Mouse (Mus musculus): ENCODE measurements around the gene Irgm2. TPM values are rescaled to one million over a fixed set of nuclear protein-coding genes. Genes with fewer than 3 reads are reported as not detected.
"Not testable (repeated sequence)": the region's sequence is repeated elsewhere in the genome, so short reads cannot be mapped to it uniquely, and the experiment has no call there.

Irgm2 gene
- polyA plus RNA-seq, 1 experiment from 2014 or later: 2.6 TPM

DNA sequence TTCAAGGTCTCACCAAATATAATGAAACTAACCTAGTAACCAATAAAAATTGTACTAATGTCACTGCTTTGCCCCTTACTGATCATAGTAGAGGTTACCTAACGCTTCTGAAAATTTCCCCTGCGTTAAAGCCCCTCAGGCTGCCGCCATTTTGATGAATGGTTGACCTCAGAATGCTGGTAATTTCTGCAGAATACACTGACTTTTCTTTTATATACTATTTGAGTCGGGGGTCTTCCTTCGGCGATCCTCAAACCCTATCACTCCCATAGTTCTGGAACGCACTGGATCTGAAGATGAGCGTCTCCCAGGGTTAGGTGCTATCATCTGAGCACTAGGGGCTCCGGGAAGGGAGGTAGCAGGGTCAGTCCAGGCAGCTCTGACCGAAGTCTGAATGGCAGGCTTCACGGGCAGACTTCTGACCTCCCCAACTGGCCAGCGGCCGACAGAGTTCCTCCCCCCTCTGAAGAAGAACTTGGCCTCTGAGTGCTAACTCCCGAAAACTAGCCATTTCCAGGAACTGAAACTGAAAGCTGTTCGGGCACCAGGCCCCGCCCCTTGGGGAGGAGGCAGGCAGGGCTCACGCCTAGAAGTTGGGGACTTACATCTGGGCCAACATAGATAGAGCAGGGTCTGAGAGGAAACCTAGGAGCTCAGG lies 15.1 kb downstream of the Irgm2 start:
- Histone ChIP-seq H3K4me3 (peak overlapping the region; percentile 41), H3K9me3 (no peaks in the 10 kb centered on the region), H3K4me2 (peak overlapping the region; percentile 43), H3K4me1 (peaks cover 7% of the 10 kb centered on the region; the same call in 1 of the 2 replicates), H3K27ac (no peak overlapping the region), H3K9ac (no peak overlapping the region), H3K27me3 (no peaks in the 10 kb centered on the region), H3K36me3 (no peaks in the 10 kb centered on the region)
- 33% methylated on average over 15 of the region's 17 CpGs for WGBS
- peak; percentile 57; the same call in 1 of the 2 replicates for ATAC-seq (ENCODE audit: insufficient number of reproducible peaks, low FRiP score, low TSS enrichment, low read depth)

- H3K27ac ChIP-seq; H3K9ac ChIP-seq; H3K36me3 ChIP-seq; H3K9me3 ChIP-seq; ATAC-seq (ENCODE audit: insufficient number of reproducible peaks, low FRiP score, low TSS enrichment, low read depth); H3K4me1 ChIP-seq; H3K27me3 ChIP-seq: not testable (repeated sequence)
- Histone ChIP-seq H3K4me3 (peak overlapping the region; percentile 41), H3K4me2 (peak overlapping the region; percentile 43)
- 11% methylated on average over 2 of the region's 3 CpGs for WGBS
These were observed 15.6 kb downstream of the Irgm2 start for GRCm38 (mm10) chr11:58215049-58215430.

DNA sequence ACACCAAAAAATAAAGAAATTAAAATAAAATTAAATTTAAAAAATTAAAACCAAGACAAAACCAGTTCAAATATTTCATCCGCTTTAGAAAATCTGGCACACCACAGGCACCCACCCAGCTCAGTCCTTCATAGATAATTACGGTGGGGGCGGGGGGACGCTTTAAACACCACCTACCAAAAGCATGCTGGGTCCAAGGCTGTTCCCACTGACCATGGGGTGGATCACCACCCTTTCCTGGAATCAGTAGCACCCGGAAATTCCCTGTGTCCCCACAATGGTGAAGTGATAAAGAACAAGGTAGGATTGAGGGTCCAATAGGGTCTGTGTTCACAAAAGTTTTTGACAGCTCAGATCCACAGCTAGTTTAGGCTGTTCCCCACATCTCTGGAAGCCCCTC lies 16.4 kb downstream of the Irgm2 start:
- no peak overlapping the region for H3K4me3 ChIP-seq
- no peak for ATAC-seq (ENCODE audit: insufficient number of reproducible peaks, low FRiP score, low TSS enrichment, low read depth)

DNA sequence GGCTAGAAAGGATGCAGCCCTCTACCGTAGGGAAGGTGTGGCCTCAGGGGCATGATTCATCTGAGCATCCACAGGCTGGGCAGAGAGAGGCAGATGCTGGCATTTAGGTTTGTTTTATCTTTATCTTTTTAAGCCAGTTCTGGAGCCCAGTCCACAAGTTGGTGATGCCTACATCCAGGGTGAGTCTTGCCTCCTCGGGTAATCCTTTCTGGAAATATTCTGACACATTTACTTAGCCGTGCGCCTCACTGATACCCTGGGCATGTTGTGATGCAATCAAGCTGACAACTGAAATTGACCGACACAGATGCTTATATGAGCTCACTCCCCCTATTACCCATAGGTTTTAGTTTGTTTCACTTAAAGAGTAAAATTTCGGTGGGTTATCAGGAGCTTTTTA lies 17.4 kb downstream of the Irgm2 start:
- Histone ChIP-seq H3K9ac (no peak overlapping the region), H3K27me3 (no peaks in the 10 kb centered on the region), H3K36me3 (no peaks in the 10 kb centered on the region), H3K9me3 (no peaks in the 10 kb centered on the region), H3K4me1 (no peaks in the 10 kb centered on the region), H3K4me3 (no peak overlapping the region), H3K4me2 (no peak overlapping the region), H3K27ac (no peak overlapping the region)
- no peak for ATAC-seq (ENCODE audit: insufficient number of reproducible peaks, low FRiP score, low TSS enrichment, low read depth)
- 82% methylated on average over 6 of the region's 6 CpGs for WGBS

More for the DNA sequence above, 16.4 kb downstream of the Irgm2 start:
- Histone ChIP-seq H3K4me2 (no peak overlapping the region), H3K27me3 (no peaks in the 10 kb centered on the region), H3K9ac (no peak overlapping the region), H3K4me1 (peaks cover 7% of the 10 kb centered on the region; the same call in 1 of the 2 replicates), H3K9me3 (no peaks in the 10 kb centered on the region), H3K27ac (no peak overlapping the region), H3K36me3 (no peaks in the 10 kb centered on the region)
- 73% methylated on average over 5 of the region's 5 CpGs for WGBS

DNA sequence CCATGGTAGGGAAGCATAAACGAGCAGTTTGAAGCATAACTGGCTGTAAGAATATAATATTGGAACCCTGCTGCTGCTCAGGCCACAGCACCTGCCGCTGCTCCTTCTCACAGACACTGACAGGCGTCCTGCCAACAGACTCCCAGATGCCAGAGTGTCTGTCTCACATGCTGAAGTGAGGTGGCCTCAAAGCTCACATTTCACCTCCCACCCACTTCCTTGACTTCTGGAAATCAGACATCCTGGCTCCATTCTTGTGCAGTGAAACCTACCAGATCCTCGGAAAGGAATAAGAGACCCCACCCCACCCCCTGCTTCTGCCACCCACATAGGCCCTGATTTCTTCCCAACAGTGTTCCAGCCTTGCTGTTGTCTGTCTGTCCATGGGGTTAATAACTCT lies 24.3 kb downstream of the Irgm2 start:
- no peaks in the 10 kb centered on the region for H3K27me3 ChIP-seq
- no peak for ATAC-seq (ENCODE audit: insufficient number of reproducible peaks, low FRiP score, low TSS enrichment, low read depth)
- H3K4me3 ChIP-seq: no peak overlapping the region
- H3K27ac ChIP-seq: no peak overlapping the region
- H3K9me3 ChIP-seq: no peaks in the 10 kb centered on the region
- 26% methylated on average over 4 of the region's 4 CpGs for WGBS
- H3K4me1 ChIP-seq: no peaks in the 10 kb centered on the region
- no peak overlapping the region for H3K4me2 ChIP-seq
- H3K9ac ChIP-seq: no peak overlapping the region
- H3K36me3 ChIP-seq: no peaks in the 10 kb centered on the region

DNA sequence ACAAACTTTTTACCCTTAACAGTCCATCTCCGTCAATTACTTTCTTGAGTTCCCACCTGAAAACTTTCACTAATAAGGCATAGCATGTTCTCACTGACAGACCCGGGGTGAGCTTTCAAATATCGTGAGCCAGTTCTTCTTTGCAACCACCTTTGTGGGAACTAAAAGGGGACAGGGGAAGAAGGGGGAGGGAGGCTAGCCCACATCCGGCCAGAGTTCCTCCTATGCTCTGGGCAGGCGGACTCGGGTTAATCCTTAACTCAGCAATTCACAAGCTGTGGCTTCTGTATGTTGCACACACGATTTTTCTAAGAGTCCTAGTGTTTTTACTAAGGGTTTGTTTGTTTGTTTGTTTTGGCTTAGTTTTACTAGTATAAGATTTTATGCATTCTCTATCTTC lies 24.9 kb downstream of the Irgm2 start:
- WGBS: 57% methylated on average over 7 of the region's 7 CpGs
- H3K9me3 ChIP-seq: no peaks in the 10 kb centered on the region
- no peak for ATAC-seq (ENCODE audit: insufficient number of reproducible peaks, low FRiP score, low TSS enrichment, low read depth)
- no peak overlapping the region for H3K4me3 ChIP-seq
- H3K36me3 ChIP-seq: no peaks in the 10 kb centered on the region
- H3K4me2 ChIP-seq: no peak overlapping the region
- no peaks in the 10 kb centered on the region for H3K4me1 ChIP-seq
- H3K9ac ChIP-seq: no peak overlapping the region
- H3K27ac ChIP-seq: no peak overlapping the region
- H3K27me3 ChIP-seq: no peaks in the 10 kb centered on the region

- H3K27me3 ChIP-seq; H3K9me3 ChIP-seq; H3K27ac ChIP-seq; H3K4me3 ChIP-seq; H3K9ac ChIP-seq; H3K4me1 ChIP-seq; H3K4me2 ChIP-seq; ATAC-seq (ENCODE audit: insufficient number of reproducible peaks, low FRiP score, low TSS enrichment, low read depth); H3K36me3 ChIP-seq: not testable (repeated sequence)
- 61% methylated on average over 2 of the region's 2 CpGs for WGBS
These were observed 25.5 kb downstream of the Irgm2 start for GRCm38 (mm10) chr11:58224872-58225271.

- no peak overlapping the region for H3K27ac ChIP-seq
- ATAC-seq (ENCODE audit: insufficient number of reproducible peaks, low FRiP score, low TSS enrichment, low read depth): no peak
- no peak overlapping the region for H3K4me3 ChIP-seq
- no peaks in the 10 kb centered on the region for H3K27me3 ChIP-seq
- H3K9me3 ChIP-seq: no peaks in the 10 kb centered on the region
- H3K4me2 ChIP-seq: no peak overlapping the region
- H3K36me3 ChIP-seq: no peaks in the 10 kb centered on the region
- no peak overlapping the region for H3K9ac ChIP-seq
- no peaks in the 10 kb centered on the region for H3K4me1 ChIP-seq
- WGBS: 12% methylated on average over 5 of the region's 5 CpGs
These were observed 26.2 kb downstream of the Irgm2 start for GRCm38 (mm10) chr11:58225655-58226054.

DNA sequence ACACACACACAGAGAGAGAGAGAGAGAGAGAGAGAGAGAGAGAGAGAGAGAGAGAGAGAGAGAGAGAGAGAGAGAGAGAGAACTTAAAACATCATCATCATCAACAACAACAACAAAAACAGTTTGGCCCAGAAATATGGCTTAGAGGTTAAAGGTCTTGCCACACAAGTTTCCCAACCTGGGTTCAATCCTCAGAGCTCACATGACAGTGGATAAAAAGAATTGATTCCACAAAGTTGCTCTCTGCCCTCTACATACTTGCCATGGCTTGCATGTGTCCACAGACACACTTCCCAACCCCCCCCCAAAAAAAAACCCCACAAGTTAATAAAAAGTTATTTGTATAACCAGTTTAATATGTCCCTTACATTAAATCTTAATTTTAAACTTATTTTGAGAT lies 27.0 kb downstream of the Irgm2 start:
- ATAC-seq (ENCODE audit: insufficient number of reproducible peaks, low FRiP score, low TSS enrichment, low read depth): no peak
- H3K36me3 ChIP-seq: no peaks in the 10 kb centered on the region
- H3K27ac ChIP-seq: no peak overlapping the region

GRCm38 (mm10) chr11:58228021-58228420 lies 28.6 kb downstream of the Irgm2 start:
- 71% methylated on average over 2 of the region's 2 CpGs for WGBS
- not testable (repeated sequence) for ATAC-seq (ENCODE audit: insufficient number of reproducible peaks, low FRiP score, low TSS enrichment, low read depth)

More for the DNA sequence above, 27.0 kb downstream of the Irgm2 start:
- H3K9ac ChIP-seq: no peak overlapping the region
- H3K4me2 ChIP-seq: no peak overlapping the region
- H3K27me3 ChIP-seq: no peaks in the 10 kb centered on the region
- no peaks in the 10 kb centered on the region for H3K4me1 ChIP-seq
- no peak overlapping the region for H3K4me3 ChIP-seq
- H3K9me3 ChIP-seq: no peaks in the 10 kb centered on the region

GRCm38 (mm10) chr11:58230396-58230910 lies 31.0 kb downstream of the Irgm2 start:
- Histone ChIP-seq H3K36me3 (no peaks in the 10 kb centered on the region), H3K4me2 (no peak overlapping the region), H3K4me1 (no peaks in the 10 kb centered on the region), H3K27me3 (no peaks in the 10 kb centered on the region), H3K27ac (no peak overlapping the region), H3K4me3 (no peak overlapping the region), H3K9ac (no peak overlapping the region), H3K9me3 (no peaks in the 10 kb centered on the region)
- no peak for ATAC-seq (ENCODE audit: insufficient number of reproducible peaks, low FRiP score, low TSS enrichment, low read depth)
- 50% methylated on average over 16 of the region's 16 CpGs for WGBS

More at GRCm38 (mm10) chr11:58228021-58228420, 28.6 kb downstream of the Irgm2 start:
- not testable (repeated sequence) for H3K27ac ChIP-seq, H3K4me3 ChIP-seq, H3K4me1 ChIP-seq, H3K9me3 ChIP-seq, H3K9ac ChIP-seq, H3K4me2 ChIP-seq, H3K36me3 ChIP-seq, H3K27me3 ChIP-seq

DNA sequence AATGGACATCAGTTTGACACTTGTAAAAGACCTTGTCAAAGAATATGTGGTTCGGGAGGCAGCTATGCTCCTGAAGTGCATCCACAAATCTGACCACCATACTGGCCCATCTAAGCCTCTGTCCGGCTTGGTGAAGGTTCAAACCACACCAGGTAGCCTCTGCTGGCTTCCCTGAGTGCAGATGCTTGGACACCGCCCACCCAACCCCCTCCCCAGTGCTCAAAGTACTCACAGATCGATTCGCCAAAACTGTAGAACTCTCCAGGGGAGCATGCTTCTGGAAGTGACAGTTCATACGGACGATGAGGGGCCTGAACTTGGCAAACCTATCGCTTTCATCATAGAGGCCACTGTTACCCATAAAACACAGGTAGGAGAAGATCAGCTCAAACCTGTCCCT lies 31.7 kb downstream of the Irgm2 start:
- Histone ChIP-seq H3K4me3 (no peak overlapping the region), H3K27ac (no peak overlapping the region), H3K36me3 (no peaks in the 10 kb centered on the region), H3K9me3 (no peaks in the 10 kb centered on the region), H3K9ac (no peak overlapping the region), H3K27me3 (no peaks in the 10 kb centered on the region), H3K4me2 (no peak overlapping the region), H3K4me1 (no peaks in the 10 kb centered on the region)
- ATAC-seq (ENCODE audit: insufficient number of reproducible peaks, low FRiP score, low TSS enrichment, low read depth): no peak
- 88% methylated on average over 8 of the region's 8 CpGs for WGBS

- not testable (repeated sequence) for H3K9me3 ChIP-seq; H3K9ac ChIP-seq; H3K27ac ChIP-seq; H3K4me3 ChIP-seq; H3K27me3 ChIP-seq; ATAC-seq (ENCODE audit: insufficient number of reproducible peaks, low FRiP score, low TSS enrichment, low read depth); H3K4me2 ChIP-seq; H3K36me3 ChIP-seq; H3K4me1 ChIP-seq
- WGBS: 80% methylated on average over 3 of the region's 3 CpGs
These were observed 35.1 kb downstream of the Irgm2 start for GRCm38 (mm10) chr11:58234551-58234950.
